Mouse (Mus musculus) T-helper 17 cell (primary cell): ENCODE measurements around the gene Yif1b.

Experiments used
- in situ Hi-C, 2 experiments: fragments of 300-600 bp; cut with MboI, MseI; formaldehyde crosslinking; loops; 1 replicate in 1 of 2; 2 replicates in 1 of 2; pipeline ENCODE4 v1.15.1; 2025; ENCODE audit warnings: high pct_unique_total_duplicates in 2 of 2

The Yif1b gene

DNA sequence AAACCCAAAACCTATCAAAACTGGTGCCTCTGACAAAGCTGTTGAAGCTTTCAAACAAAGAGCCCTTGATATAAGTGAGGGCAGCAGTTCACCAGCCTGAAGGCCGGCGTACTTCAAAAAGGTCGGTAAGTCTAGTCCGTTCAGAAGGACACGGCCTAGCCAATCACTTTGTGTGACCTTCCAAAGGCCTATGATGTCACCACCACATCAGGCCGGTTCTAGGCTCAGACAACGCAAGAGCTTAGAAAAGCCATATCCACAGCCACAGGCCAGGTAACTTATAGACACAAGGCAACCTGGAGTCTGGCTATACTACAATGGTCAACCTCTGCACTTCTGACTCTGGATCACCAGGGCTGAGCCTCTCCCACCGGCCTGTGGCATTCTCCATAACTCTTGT lies 41.8 kb downstream of the Yif1b start:
- in situ Hi-C loops: loop anchor here in 1 of 2 experiments (10.0 kb wide), 1 partner anchor 545 kb away; no protein-coding TSS in a partner anchor

DNA sequence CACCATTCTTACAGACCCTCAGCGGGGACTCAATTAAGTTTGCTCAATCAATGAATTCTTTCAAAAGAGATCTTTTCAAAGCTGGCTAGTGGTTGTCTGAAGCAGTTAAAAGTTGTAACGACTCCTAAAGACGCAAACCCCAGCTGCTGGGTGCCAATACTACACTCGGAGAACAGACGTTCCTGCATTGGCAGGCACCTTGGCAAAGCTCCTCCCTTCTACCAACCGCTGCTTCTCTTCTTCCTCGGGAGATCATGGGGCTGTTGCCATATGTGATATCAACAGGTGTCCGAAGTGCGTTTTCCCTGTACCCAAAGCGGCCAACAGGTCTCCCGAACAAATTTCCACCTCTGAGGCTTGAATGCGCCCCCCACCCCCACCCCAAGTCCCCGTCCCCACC lies 42.7 kb downstream of the Yif1b start:
- in situ Hi-C loops: no loop called here

DNA sequence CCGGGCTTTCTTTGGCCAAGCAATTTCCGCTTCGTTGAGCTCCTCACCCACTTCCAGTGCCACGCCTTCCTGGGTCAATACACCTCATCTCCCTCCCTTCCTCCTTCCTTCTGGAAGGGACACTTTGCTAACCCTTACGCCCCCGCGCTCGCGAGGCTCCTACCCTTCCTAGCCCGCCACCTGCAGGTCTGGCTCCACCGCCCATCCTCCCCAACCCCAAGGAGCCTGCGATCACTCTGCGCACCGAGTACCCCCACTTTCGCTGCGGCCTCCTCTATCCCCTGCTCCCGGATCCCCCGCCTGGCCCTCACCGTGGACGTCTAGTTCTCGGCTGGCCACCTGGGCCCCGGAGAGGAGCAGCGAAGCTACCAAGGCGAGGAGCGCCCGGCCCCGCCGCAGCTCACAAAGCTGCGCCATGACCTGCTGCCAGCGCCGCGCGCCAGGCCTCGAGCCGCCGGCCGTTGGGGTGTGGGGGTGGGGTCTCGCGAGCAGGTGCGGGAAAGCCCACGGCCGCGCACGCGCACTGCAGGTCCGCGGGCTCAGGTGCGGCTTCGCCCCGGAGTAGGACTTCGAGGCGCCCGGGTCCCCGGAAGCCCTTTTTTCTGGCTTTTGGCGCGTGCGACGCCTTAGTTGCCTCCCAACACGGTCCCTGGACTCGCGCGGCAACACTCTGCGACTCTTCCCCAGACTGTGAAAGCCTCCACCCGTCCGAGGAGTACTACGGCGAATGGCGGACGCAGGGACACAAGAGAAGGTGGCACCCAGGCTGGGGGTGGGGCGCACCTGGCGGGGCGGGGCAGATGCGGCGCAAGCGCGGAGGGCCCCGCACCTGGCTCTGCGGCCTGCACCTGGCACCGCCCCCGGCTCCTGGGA lies 43.3 kb downstream of the Yif1b start, which contains the start of gene Spint2:
Spint2 (minus strand) TSS at position 712 of the 873 bp plus-strand sequence.
- in situ Hi-C loops: no loop called here

DNA sequence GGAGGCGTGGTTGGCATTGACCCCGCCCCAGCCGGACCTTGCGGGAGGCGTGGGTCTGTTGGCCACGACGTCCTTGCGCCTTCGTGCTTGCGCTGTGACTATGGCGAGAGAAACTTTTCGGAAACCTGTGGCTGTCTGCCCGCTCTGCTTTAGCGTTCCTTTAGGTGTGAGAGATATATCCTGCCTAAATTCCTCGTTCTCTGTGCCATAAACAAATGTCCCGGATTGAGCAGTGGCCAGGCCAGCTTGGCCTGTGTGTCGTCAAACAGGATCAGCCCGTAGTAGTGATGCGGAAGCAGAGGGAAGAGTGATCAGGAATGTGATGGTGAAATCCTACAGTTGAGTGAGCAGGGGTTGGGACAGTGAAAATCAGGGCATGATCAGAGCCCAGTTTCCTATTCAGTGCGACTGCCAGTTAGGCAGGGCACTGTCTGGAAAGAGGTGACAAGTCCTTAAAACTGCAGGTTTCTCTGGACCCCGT lies 44.0 kb downstream of the Yif1b start:
- in situ Hi-C loops: no loop called here

DNA sequence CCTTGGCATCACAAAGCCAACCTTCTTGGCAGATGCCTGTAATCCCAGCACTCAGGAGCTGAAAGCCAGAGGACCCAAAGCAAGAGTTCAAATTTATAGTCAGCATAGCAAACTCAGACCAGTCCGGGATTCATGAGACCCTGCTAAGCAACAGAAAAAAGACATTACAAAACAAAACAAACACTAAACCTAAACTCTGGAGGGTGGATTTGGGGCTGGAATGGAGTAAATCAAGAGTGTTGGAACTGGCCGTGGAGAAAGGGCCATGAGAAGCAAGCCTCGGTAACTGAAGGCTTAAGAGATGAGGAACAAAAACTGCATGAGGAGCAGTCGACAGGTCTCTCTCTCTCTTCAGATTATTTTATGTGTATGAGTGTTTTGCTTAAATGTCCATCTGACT lies 45.7 kb downstream of the Yif1b start:
- in situ Hi-C loops: no loop called here

DNA sequence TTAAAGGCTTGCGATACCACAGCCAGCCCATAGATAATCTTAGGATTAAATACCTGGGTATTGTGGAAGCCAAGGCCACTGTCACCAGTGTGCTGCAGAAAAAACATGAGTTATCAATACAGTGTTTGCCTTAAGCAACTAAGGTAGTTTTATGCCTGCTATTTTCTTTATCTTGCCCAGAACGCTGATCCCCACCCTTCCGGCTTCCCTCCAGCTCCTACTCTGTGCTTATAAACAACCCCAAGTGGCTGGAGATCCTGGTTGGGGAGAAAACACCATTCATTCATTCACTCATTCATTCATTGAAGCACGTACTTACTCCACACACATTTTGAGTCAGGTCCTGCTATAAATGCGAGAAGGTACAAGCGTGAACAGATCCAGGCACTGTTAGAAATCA lies 46.4 kb downstream of the Yif1b start:
- in situ Hi-C loops: no loop called here

DNA sequence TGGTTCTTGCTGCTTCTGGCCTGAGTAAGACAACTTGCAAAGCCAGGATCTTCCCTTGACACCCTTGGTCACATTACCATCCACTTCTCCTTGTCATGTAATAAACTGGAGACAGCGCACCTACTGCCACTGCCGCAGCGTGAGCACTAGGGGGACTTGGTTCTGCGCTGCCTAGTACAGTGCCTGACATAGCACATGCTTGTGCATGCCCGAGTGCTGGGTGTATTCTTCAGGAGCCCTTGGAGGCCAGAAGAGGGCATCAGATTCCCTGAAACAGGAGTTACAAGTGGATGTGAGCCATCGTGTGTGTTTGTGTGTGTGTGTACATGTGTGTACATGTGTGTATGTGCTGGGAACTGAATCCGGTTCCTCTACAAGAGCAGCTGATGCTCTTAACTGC lies 49.4 kb downstream of the Yif1b start:
- in situ Hi-C loops: no loop called here

DNA sequence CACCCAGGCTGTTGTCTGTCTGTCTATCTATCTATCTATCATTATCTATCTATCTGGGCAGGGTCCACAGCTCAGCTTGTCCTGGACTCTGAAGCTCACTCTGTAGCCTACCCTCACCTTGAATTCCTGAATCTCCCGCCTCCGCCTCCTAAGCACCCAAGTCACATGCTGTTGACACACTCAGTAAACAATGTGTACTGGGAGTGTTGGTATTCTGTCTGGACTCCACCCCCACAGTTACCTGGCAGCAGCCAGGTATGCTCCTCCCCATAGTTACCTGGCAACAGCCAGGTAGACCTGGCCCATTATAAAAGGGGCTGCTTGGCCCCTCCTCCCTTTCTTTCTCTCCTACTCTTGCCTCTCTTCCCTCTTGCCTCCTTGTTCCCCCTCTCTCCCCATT lies 50.0 kb downstream of the Yif1b start:
- in situ Hi-C loops: no loop called here

DNA sequence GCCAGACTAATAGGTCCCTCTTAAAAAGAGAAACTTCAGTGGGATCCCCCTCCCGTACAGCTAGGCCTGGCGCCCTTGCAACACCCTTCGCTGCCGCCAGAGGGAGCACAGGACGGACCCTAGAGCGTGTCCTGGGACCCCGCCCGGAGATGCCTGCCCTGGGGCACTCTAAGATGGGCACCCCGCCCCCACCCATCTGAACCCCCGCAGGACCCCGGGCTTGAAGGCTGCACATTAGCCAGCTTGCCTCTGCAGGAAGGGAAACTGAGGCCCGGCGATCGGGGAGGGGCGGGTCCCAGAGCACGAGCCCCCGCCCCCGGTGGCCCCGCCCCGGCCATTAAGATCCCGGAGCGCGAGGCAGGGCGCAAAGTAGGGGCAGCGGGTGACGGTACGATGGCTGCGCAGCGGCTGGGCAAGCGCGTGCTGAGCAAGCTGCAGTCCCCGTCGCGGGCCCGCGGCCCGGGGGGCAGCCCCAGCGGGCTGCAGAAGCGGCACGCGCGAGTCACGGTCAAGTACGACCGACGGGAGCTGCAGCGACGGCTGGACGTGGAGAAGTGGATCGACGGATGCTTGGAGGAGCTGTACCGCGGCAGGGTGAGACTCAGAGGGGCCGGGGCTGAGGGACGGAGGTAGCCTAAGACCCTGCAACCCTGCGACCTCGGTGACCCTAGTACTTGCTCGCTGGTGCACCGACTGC lies 51.0 kb downstream of the Yif1b start, which contains the start of gene Ppp1r14a:
Ppp1r14a (plus strand) TSS at position 367 of the 697 bp plus-strand sequence.
- in situ Hi-C loops: no loop called here

DNA sequence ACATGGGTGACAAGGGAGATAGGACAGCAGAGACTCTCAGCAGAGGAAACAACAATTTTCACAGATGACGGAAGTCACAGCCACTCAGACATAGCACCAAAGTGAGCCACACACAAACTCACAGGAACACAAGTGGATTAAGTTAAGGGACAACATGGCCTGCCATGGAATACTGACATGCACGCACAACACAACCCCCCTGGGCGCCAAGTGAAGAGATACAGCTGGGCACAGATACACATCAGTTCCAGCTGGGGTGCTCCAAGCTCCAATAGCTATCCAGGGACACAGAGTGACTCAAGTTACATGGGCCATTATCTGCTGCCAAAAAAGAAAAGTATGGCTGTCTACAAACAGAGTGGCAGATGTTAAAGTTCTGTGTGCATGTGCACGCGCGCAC lies 51.7 kb downstream of the Yif1b start:
- in situ Hi-C loops: no loop called here

DNA sequence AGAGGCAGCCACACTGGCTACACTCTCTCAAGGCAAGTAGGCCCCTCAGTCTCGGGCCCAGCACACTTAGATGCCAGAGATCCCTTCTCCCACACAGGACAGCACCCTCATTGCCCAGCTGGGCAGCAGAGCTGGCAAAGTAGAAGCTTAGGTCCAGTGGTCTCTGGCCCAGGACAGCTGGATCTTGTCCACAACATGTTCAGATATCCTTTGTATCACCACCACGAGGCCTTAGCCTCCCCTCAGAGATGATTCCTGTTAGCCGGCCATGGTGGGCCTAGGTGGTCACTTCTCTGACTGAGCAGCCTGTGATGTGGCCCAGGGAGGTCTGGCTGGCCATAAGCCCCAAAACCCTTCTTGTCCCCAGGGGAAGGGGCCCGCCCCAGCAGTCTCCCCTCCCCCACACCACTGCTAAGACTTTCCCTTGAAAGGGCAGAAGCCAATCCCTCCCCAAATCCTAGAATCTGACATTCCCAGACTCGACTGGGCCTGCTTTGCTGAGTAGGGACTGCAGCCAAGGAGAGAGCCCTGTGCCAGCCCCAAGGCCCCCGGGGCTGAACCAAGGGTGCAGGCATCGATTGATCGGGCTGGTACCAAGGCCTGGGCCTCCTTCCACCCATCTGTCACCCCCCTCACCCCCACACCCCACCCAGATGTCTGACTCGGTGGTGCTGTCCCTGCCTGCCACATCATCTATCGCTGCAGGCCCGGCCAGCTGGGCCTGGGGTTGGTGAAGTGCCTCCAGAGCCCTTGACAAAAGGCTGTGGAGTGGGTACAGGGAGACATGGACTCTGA lies 52.8 kb downstream of the Yif1b start:
- in situ Hi-C loops: no loop called here

DNA sequence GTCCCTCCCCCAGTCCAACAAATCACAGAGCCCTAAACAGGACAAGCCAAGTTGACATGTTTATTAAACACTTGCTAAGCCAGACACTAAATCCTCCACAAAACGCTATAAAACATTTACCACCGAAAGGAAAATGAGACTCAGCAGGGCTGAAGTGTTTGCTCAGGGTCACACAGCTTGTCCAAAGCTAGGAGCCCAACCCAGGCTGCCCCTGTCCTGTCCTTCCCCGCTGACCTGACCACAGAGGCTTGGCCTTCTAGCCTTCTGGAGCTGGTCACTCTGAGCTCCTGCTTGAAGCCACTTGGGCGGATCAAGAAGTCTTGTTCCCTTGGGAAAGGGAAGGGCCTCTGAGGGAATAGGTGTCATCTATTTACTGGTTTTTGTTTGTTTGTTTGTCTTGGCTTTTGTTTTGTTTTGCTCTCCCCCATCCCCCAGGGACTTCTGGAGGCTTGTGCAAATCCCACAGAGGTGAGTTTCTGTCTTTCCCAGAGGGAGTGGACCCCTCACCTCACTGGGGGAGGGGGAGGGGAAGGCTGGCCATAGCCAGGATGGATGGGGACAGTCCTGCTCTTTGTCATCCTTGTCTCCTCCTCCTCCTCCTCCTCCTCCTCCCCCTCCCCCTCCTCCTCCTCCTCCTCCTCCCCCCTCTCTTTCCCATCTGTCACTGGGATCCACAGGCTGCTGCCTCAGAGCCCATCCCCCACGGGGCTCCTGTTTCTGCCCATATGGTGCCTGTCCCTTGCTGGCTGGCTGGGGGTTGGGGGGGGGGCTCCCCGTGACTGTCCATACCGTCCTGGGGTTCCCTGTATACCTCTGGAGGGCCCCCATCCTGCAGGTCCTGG lies 53.7 kb downstream of the Yif1b start:
- in situ Hi-C loops: no loop called here

DNA sequence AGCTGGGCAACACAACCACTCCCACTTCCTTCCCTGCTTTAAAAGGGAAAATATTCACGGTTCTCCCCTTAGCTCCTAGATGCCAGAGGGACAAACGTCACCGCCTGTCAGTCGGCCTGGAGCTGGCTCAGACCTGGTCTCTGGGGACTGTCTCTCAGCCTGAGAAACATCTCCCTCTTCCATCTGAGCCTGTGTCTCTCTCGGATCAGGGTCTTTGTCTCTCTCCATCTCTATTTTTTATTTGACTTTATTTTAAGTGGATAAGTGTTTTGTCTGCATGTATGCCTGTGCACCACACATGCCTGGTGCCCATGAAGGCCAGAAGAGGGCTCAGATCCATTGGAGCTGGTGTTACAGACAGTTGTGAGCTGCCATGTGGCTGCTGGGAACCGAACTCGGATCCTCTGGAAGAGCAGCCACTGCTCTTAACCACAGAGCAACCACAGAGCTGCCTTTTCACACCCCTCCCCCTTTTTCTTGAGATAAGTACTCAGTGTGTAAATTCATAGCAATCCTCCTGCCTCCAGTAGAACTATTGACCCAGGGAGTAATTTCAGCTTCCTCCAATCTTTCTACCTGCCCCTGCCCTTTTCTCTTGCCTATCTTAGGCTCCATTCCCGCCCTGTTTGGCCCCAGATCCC lies 54.4 kb downstream of the Yif1b start:
- in situ Hi-C loops: no loop called here

DNA sequence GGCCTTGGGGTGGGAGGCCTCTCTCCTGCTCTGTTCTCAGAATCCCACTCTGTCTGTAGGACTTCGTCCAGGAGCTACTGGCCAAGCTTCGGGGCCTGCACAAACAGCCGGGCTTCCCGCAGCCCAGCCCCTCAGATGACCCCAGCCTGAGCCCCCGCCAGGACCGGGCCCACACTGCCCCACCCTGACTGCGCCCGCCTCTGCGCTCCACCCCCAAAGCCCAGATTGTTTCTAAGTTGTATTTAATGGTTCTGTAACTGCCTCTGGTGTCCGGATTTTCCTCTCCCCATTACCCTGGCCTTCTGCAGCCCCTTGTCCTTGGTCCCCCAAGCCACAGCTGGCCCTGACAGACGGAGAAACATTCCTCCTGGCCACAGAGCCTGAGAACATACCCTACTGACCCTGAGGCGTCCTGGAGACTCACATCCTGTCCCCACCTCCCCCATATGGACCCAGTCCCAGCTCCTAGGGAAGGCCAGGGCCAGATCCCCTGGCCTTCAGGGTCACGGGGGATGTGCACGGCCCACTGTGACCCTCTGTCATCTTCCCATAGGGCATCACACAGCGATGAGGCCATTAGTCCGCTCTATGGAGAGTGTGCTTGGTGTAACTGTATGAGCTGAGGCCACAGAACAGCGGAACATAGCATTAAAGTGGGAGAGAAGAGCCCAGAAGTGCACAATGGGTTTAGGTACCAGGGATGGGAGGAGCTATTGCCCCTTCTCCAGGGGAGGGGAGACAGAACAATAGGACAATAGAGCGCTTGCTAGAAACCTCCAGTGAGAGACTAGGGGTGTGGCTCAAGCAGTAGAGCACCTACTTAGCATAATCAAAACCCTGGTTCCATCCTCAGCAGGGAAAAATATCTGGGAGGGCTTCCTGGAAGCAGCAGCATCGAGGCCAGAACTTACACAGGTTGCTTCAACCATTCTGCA lies 55.3 kb downstream of the Yif1b start:
- in situ Hi-C loops: no loop called here

DNA sequence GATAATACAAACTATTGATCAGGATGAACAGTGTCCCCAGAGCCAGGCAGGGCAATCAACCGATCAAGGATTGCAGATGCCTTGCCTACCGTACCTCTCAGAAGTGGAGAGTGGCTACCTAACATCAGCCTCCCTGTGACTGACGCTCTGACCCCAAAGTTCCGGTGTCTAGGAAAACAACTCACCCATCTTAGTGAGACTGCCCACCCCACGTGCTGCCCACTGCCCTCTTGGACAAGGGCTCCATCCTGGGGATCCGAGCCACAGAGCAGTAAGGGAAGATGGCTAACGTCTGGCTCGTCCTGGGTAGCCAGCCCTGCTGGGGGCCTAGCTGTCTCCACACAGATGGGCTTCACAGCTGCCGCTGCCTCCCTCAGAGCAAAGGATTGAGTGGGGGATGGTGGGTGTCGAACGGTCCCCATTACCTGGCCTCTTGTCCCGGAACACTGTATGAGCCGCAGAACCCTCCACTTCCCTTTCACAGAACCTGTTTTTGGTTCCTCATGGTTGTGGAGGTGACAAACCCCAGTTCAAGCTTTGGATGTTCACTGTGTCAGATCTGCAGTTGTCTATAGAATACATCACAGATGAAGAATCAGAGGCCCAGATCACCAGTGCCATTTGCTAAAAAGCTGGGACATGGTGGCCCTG lies 56.1 kb downstream of the Yif1b start:
- in situ Hi-C loops: no loop called here

DNA sequence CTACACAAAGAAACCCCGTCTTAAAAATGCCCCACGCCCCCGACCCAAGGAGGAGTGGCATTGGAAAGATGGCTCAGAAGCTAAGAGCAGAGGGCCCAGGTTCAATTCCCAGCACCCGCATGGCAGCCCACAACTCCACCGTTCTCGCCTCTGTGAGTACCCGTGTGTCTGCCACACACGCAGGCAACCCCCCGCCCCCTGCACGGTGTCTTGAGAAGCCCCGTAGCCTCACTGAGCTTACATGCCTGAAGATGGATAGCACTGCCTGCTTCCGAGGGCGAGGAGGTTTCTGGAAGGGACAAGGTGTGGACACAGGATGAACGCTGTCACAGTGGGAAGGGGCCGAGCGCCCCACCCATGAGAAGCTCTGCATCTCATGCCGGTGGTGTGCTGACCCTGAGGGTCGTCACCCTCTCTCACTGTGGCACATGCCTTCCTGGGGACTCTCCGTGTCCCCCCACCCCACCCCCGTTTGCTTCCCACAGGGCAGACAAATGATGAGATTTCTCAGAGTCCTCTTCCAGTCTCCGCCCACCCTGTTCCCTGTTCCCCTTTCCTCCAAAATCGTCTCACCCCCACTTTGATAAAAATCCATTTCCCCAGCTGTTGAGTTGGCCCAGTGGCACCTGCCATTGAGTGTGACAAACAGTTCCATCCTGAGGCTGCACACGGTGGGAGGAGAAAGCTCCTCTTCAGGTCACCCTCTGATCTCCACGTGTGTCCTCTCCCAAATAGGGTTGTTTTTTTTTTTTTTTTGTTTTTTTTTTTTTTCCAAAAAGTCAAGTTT lies 57.9 kb downstream of the Yif1b start:
- in situ Hi-C loops: no loop called here

DNA sequence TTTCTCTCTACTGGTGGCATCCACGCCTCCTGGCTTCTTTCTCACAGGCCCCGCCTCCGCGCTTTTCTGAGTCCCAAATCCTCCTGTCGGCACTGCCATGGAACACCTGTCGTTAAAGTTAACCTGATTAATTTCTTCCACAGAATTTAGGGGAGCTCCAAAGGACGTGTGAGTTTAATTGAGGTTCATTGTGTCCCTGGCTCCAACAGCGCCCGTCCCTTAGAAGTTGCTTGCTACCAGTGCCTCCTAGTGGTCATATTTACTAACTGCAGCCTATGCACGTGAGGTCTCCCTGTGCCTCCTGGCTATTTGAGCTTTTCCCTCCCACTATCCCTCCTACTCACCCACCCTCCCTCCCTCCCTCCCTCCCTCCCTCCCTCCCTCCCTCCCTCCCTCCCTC lies 58.9 kb downstream of the Yif1b start:
- in situ Hi-C loops: no loop called here
